Mouse (Mus musculus): ENCODE data around the gene Dock3. TPM values are rescaled to one million over a fixed set of nuclear protein-coding genes. Genes with fewer than 3 reads are reported as not detected.
A peak's percentile ranks its signal among the peaks of the same experiment; 100 is the strongest.

Gene Dock3
- polyA plus RNA-seq, 1 experiment from 2014 or later, result 23.4 TPM

GRCm38 (mm10) chr9:106892552-106892875, 339.2 kb downstream of the Dock3 start:
- under 1% methylated on average over 9 of the region's 9 CpGs for WGBS
- peak overlapping the region; percentile 86 for H3K4me3 ChIP-seq
- H3K27me3 ChIP-seq, result no peaks in the 10 kb centered on the region
- H3K36me3 ChIP-seq, result peaks cover 54% of the 10 kb centered on the region
- peak overlapping the region; percentile 67 for H3K4me2 ChIP-seq
- ATAC-seq (ENCODE audit: low FRiP score), result no peak
- peaks cover 45% of the 10 kb centered on the region for H3K4me1 ChIP-seq (replicated peaks)
- no peaks in the 10 kb centered on the region for H3K9me3 ChIP-seq
- peak overlapping the region; percentile 81 for H3K9ac ChIP-seq
- H3K27ac ChIP-seq, result peak overlapping the region; percentile 93

- peaks cover 48% of the 10 kb centered on the region for H3K4me1 ChIP-seq (replicated peaks)
- peak; percentile 99 for ATAC-seq (ENCODE audit: low FRiP score)
- no peaks in the 10 kb centered on the region for H3K27me3 ChIP-seq
- H3K4me3 ChIP-seq, result peak within 1 kb of the TSS; percentile 86
- under 1% methylated on average over 59 of the region's 59 CpGs for WGBS
- H3K4me2 ChIP-seq, result peak within 1 kb of the TSS; percentile 83
- peaks cover 51% of the 10 kb centered on the region for H3K36me3 ChIP-seq
- peak within 1 kb of the TSS; percentile 93 for H3K27ac ChIP-seq
- peak within 1 kb of the TSS; percentile 96 for H3K9ac ChIP-seq
- no peaks in the 10 kb centered on the region for H3K9me3 ChIP-seq
These were observed 339.7 kb downstream of the Dock3 start, which contains the start of gene Manf for GRCm38 (mm10) chr9:106891829-106892551. Manf (minus strand) TSS chr9:106891979.

- Histone ChIP-seq H3K9ac (peak overlapping the region; percentile 96), H3K27me3 (no peaks in the 10 kb centered on the region), H3K4me3 (peak overlapping the region; percentile 86), H3K9me3 (no peaks in the 10 kb centered on the region), H3K4me1 (replicated peaks) (peaks cover 48% of the 10 kb centered on the region), H3K27ac (peak overlapping the region; percentile 93), H3K36me3 (peaks cover 44% of the 10 kb centered on the region), H3K4me2 (peak overlapping the region; percentile 83)
- under 1% methylated on average over 17 of the region's 17 CpGs for WGBS
- ATAC-seq (ENCODE audit: low FRiP score), result no peak
These were observed 340.4 kb downstream of the Dock3 start for GRCm38 (mm10) chr9:106891341-106891741.

GRCm38 (mm10) chr9:106890496-106891240, 341.0 kb downstream of the Dock3 start:
- no peak overlapping the region for H3K27ac ChIP-seq
- WGBS, result 68% methylated on average over 8 of the region's 8 CpGs
- H3K9ac ChIP-seq, result peak overlapping the region; percentile 96
- peaks cover 52% of the 10 kb centered on the region for H3K4me1 ChIP-seq (replicated peaks)
- H3K36me3 ChIP-seq, result peaks cover 39% of the 10 kb centered on the region
- no peaks in the 10 kb centered on the region for H3K27me3 ChIP-seq
- H3K4me3 ChIP-seq, result peak overlapping the region; percentile 86
- H3K4me2 ChIP-seq, result peak overlapping the region; percentile 83
- no peaks in the 10 kb centered on the region for H3K9me3 ChIP-seq
- ATAC-seq (ENCODE audit: low FRiP score), result no peak

GRCm38 (mm10) chr9:106889321-106889720, 342.4 kb downstream of the Dock3 start:
- Histone ChIP-seq H3K4me2 (no peak overlapping the region), H3K9ac (0 out of 2 replicates have a peak overlapping the region, but pooled peaks have one; percentile 96), H3K27me3 (no peaks in the 10 kb centered on the region), H3K4me1 (replicated peaks) (peaks cover 65% of the 10 kb centered on the region), H3K27ac (no peak overlapping the region), H3K4me3 (no peak overlapping the region), H3K36me3 (peaks cover 38% of the 10 kb centered on the region), H3K9me3 (no peaks in the 10 kb centered on the region)
- ATAC-seq (ENCODE audit: low FRiP score), result no peak
- WGBS, result 89% methylated on average over 9 of the region's 9 CpGs

GRCm38 (mm10) chr9:106888346-106888745, 343.4 kb downstream of the Dock3 start:
- no peaks in the 10 kb centered on the region for H3K27me3 ChIP-seq
- H3K9me3 ChIP-seq, result no peaks in the 10 kb centered on the region
- H3K27ac ChIP-seq, result 0 out of 2 replicates have a peak overlapping the region, but pooled peaks have one; percentile 87
- no peak overlapping the region for H3K4me3 ChIP-seq
- peaks cover 70% of the 10 kb centered on the region for H3K4me1 ChIP-seq (replicated peaks)
- H3K36me3 ChIP-seq, result peaks cover 45% of the 10 kb centered on the region
- H3K9ac ChIP-seq, result peak overlapping the region; percentile 58; the same call in 1 of the 2 replicates
- no peak for ATAC-seq (ENCODE audit: low FRiP score)
- H3K4me2 ChIP-seq, result no peak overlapping the region
- WGBS, result 96% methylated on average over 3 of the region's 3 CpGs

- Histone ChIP-seq H3K27ac (peak within 1 kb of the TSS; percentile 96), H3K4me3 (peak within 1 kb of the TSS; percentile 94), H3K27me3 (no peaks in the 10 kb centered on the region), H3K4me2 (peak within 1 kb of the TSS; percentile 99), H3K9ac (peak within 1 kb of the TSS; percentile 99), H3K4me1 (replicated peaks) (peaks cover 75% of the 10 kb centered on the region), H3K36me3 (peaks cover 58% of the 10 kb centered on the region), H3K9me3 (no peaks in the 10 kb centered on the region)
- peak; percentile 58 for ATAC-seq (ENCODE audit: low FRiP score)
- WGBS, result 2% methylated on average over 98 of the region's 101 CpGs
These were observed 344.6 kb downstream of the Dock3 start, which contains the start of gene Rbm15b for GRCm38 (mm10) chr9:106886828-106887702. Rbm15b (minus strand) TSS chr9:106887428.

GRCm38 (mm10) chr9:106885901-106886731, 345.6 kb downstream of the Dock3 start:
- H3K4me1 ChIP-seq (replicated peaks), result peaks cover 83% of the 10 kb centered on the region
- H3K9me3 ChIP-seq, result no peaks in the 10 kb centered on the region
- peak overlapping the region; percentile 96 for H3K27ac ChIP-seq
- WGBS, result under 1% methylated on average over 85 of the region's 107 CpGs
- peak overlapping the region; percentile 99 for H3K9ac ChIP-seq
- H3K4me2 ChIP-seq, result peak overlapping the region; percentile 99
- H3K27me3 ChIP-seq, result no peaks in the 10 kb centered on the region
- peaks cover 67% of the 10 kb centered on the region for H3K36me3 ChIP-seq
- peak; percentile 5; the same call in 1 of the 2 replicates for ATAC-seq (ENCODE audit: low FRiP score)
- H3K4me3 ChIP-seq, result peak overlapping the region; percentile 94

GRCm38 (mm10) chr9:106884996-106885900, 346.5 kb downstream of the Dock3 start:
- peaks cover 66% of the 10 kb centered on the region for H3K36me3 ChIP-seq
- no peaks in the 10 kb centered on the region for H3K27me3 ChIP-seq
- ATAC-seq (ENCODE audit: low FRiP score), result no peak
- peaks cover 78% of the 10 kb centered on the region for H3K4me1 ChIP-seq (replicated peaks)
- peak overlapping the region; percentile 99 for H3K9ac ChIP-seq
- H3K9me3 ChIP-seq, result no peaks in the 10 kb centered on the region
- peak overlapping the region; percentile 99 for H3K4me2 ChIP-seq
- peak overlapping the region; percentile 94 for H3K4me3 ChIP-seq
- peak overlapping the region; percentile 96 for H3K27ac ChIP-seq
- 18% methylated on average over 44 of the region's 44 CpGs for WGBS

GRCm38 (mm10) chr9:106884306-106884705, 347.4 kb downstream of the Dock3 start:
- Histone ChIP-seq H3K4me2 (peak overlapping the region; percentile 99), H3K27ac (no peak overlapping the region), H3K27me3 (no peaks in the 10 kb centered on the region), H3K9ac (peak overlapping the region; percentile 99), H3K36me3 (peaks cover 63% of the 10 kb centered on the region), H3K9me3 (no peaks in the 10 kb centered on the region), H3K4me1 (replicated peaks) (peaks cover 72% of the 10 kb centered on the region), H3K4me3 (peak overlapping the region; percentile 94)
- no peak for ATAC-seq (ENCODE audit: low FRiP score)
- 34% methylated on average over 16 of the region's 16 CpGs for WGBS
